Comparison of ENCODE assay signal across 8 mouse cellular contexts in the genomic region with DNA sequence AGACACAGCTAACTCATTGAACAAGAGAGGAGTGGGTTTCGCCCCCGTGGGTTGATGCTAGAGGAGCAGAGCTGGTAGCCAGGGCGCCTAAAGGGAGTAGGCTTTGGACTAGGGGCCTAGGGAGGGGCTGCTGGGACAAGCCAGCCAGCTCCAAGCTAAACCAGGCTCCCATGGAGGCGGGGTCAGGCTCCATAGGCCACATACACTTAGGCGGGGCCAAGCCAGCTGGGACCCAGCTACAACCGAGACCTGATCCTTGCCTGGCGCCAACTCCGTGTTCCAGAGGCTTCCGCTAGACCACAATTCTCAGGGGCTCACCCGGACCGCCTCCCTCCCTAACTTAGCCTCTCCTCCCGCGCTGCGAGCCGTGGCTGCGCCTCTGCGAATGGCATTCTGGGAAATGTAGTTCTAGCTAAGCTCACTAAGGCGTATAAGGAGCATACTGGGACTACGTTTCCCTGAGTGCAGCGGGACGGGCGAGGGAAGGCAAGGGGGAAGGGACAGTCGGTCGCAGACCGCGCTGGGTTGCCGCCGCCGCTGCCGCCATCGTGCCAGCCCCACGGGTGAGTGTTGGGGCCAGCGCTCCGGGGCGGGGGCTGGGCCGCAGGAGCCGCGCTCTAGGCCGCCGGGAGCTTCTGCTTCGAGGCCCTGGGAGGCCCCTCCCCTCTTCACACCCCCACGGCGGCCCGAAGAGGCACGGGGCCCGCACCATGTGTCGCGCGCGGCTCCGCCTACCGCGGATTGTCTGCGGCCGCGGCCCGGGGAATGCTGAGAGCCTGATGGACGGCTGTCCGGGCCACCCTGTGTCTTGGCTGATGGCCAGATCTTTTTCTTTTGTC. TPM values are rescaled to one million over a fixed set of nuclear protein-coding genes. Genes with fewer than 3 reads are reported as not detected.
DNase-seq lines count a peak whose midpoint lies in the region; ATAC-seq and TF ChIP-seq lines count a peak whose summit lies in the region.

A gene (plus strand): TSS at position 438 of the 839 bp plus-strand sequence.

- no peaks in the 10 kb centered on the region for H3K9me3 ChIP-seq in MEL (replicated peaks; ENCODE audit: insufficient read depth, low read length)
- no peaks in the 10 kb centered on the region for H3K9me3 ChIP-seq in forebrain, postnatal 0 days (ENCODE audit: low read length)
- H3K9me3 ChIP-seq in lung, embryonic 15.5 days: no peaks in the 10 kb centered on the region

- H3K27me3 ChIP-seq in MEL (ENCODE audit: control insufficient read depth in 1 of 2, insufficient read depth in 2 of 2, low read length in 2 of 2): no peaks in the 10 kb centered on the region
- no peaks in the 10 kb centered on the region for H3K27me3 ChIP-seq in cerebellum, adult 2 months (ENCODE audit: control insufficient read depth, insufficient read depth, low read length)
- no peaks in the 10 kb centered on the region for H3K27me3 ChIP-seq in forebrain, postnatal 0 days (ENCODE audit: insufficient read depth, low read length)
- no peaks in the 10 kb centered on the region for H3K27me3 ChIP-seq in lung, embryonic 15.5 days

- H3K4me1 ChIP-seq in MEL (ENCODE audit: control insufficient read depth in 1 of 2, insufficient read depth in 2 of 2, low read length in 2 of 2): peaks cover 6 to 38% of the 10 kb centered on the region in 2 experiments
- H3K4me1 ChIP-seq in cerebellum, adult 2 months (ENCODE audit: control insufficient read depth, insufficient read depth, low read length): peaks cover 9% of the 10 kb centered on the region; the same call in 1 of the 2 replicates
- H3K4me1 ChIP-seq in forebrain, postnatal 0 days (ENCODE audit: insufficient read depth): peaks cover 28% of the 10 kb centered on the region
- peaks cover 56% of the 10 kb centered on the region for H3K4me1 ChIP-seq in lung, embryonic 15.5 days

- DNase-seq in MEL (ENCODE audit: low read depth, low spot score): peak; percentile 99
- peak; percentile 92 to 98 for DNase-seq in cerebellum, adult 2 months
- DNase-seq in forebrain, postnatal 0 days: peak; percentile 96
- peak; percentile 96 for DNase-seq in heart, postnatal 4 days
- DNase-seq in layer of hippocampus, adult 8-10 months (ENCODE audit: low spot score in 2 of 2): peak; percentile 93 to 96
- peak; percentile 99 for DNase-seq in ovary, adult 18-20 months (ENCODE audit: low spot score)
- peak; percentile 96 for DNase-seq in thymus, postnatal 0 days (ENCODE audit: low spot score)

- TF ChIP-seq EP300 in MEL (IDR thresholded peaks at IDR 0.05; ENCODE audit: low read depth in 1 of 2, low read length in 2 of 2): no peak

- H3K4me3 ChIP-seq in MEL (ENCODE audit: control insufficient read depth in 1 of 2, insufficient read depth in 1 of 2, low read depth in 2 of 2, low read length in 2 of 2): peak within 1 kb of the TSS; percentile 63 to 83
- H3K4me3 ChIP-seq in cerebellum, adult 2 months (replicated peaks; ENCODE audit: insufficient read depth, low read depth, low read length): peak within 1 kb of the TSS; percentile 72
- H3K4me3 ChIP-seq in forebrain, postnatal 0 days (ENCODE audit: low read depth, low read length): peak within 1 kb of the TSS; percentile 94
- H3K4me3 ChIP-seq in lung, embryonic 15.5 days: peak within 1 kb of the TSS; percentile 83

- TF ChIP-seq POLR2A in MEL (IDR thresholded peaks at IDR 0.05; ENCODE audit: control insufficient read depth in 1 of 2, insufficient read depth in 1 of 2, low read depth in 1 of 2, low read length in 2 of 2, poor library complexity in 1 of 2): peak; percentile 77 to 82; a peak in 3 of 4 replicates
- TF ChIP-seq POLR2A in cerebellum, adult 2 months (IDR thresholded peaks at IDR 0.05; ENCODE audit: borderline replicate concordance, insufficient read depth, low read length): peak; percentile 56; the same call in 1 of the 2 replicates

- no peak for TF ChIP-seq RAD21 in MEL (IDR thresholded peaks at IDR 0.05; ENCODE audit: low read depth, low read length)

- peak within 1 kb of the TSS; percentile 91 for H3K27ac ChIP-seq in MEL (ENCODE audit: control insufficient read depth, low read depth, low read length)
- peak within 1 kb of the TSS; percentile 86 for H3K27ac ChIP-seq in cerebellum, adult 2 months (ENCODE audit: insufficient read depth, low read length)
- peak within 1 kb of the TSS; percentile 92 for H3K27ac ChIP-seq in forebrain, postnatal 0 days (ENCODE audit: low read depth, low read length)
- peak within 1 kb of the TSS; percentile 93 for H3K27ac ChIP-seq in lung, embryonic 15.5 days

- peaks cover 0 to 32% of the 10 kb centered on the region in 2 experiments; a peak in 3 of 4 replicates for H3K36me3 ChIP-seq in MEL (ENCODE audit: control insufficient read depth in 1 of 2, insufficient read depth in 2 of 2, low read length in 2 of 2)
- H3K36me3 ChIP-seq in forebrain, postnatal 0 days (ENCODE audit: insufficient read depth): no peaks in the 10 kb centered on the region
- 0 out of 2 replicates have a peak, but pooled peaks cover 3% of the 10 kb centered on the region for H3K36me3 ChIP-seq in lung, embryonic 15.5 days

- peak; percentile 98 for ATAC-seq in forebrain, postnatal 0 days
- peak; percentile 98 for ATAC-seq in lung, embryonic 15.5 days (ENCODE audit: borderline replicate concordance, extremely low read depth, low FRiP score, low TSS enrichment)

- no peak for TF ChIP-seq CTCF in MEL (IDR thresholded peaks at IDR 0.05 in 2 of 3, conservative IDR thresholded peaks at IDR 0.05 in 1 of 3; ENCODE audit: control insufficient read depth in 1 of 3, insufficient read depth in 1 of 3, low read depth in 2 of 3, low read length in 3 of 3, poor library complexity in 1 of 3, severe bottlenecking in 1 of 3)
- no peak for TF ChIP-seq CTCF in cerebellum, adult 2 months (IDR thresholded peaks at IDR 0.05; ENCODE audit: borderline replicate concordance, insufficient read depth, low read depth, low read length)
- no peak for TF ChIP-seq CTCF in forebrain, postnatal 0 days (IDR thresholded peaks at IDR 0.05; ENCODE audit: low read depth)

- peaks cover 53% of the 10 kb centered on the region for H3K79me2 ChIP-seq in MEL (ENCODE audit: control insufficient read depth, insufficient read depth, low read length, poor library complexity)

- WGBS in cerebellum, adult 2 months: 1% methylated on average over 59 of the region's 59 CpGs
- 2% methylated on average over 42 of the region's 59 CpGs for WGBS in forebrain, postnatal 0 days
- under 1% methylated on average over 59 of the region's 59 CpGs for WGBS in lung, embryonic 15.5 days

- H3K4me2 ChIP-seq in forebrain, postnatal 0 days (ENCODE audit: low read depth): peak within 1 kb of the TSS; percentile 68
- H3K4me2 ChIP-seq in lung, embryonic 15.5 days: peak within 1 kb of the TSS; percentile 69

- peak within 1 kb of the TSS; percentile 85 for H3K9ac ChIP-seq in MEL (ENCODE audit: control insufficient read depth, low read depth, low read length, poor library complexity, severe bottlenecking)
- H3K9ac ChIP-seq in forebrain, postnatal 0 days: peak within 1 kb of the TSS; percentile 96
- peak within 1 kb of the TSS; percentile 87 for H3K9ac ChIP-seq in lung, embryonic 15.5 days

TF ChIP-seq in MEL, 35 proteins besides CTCF, POLR2A, EP300 and RAD21 (continues in another document):
- TF ChIP-seq NELFE (IDR thresholded peaks at IDR 0.05; ENCODE audit: low read depth, low read length): peak; percentile 78
- TF ChIP-seq MYB (IDR thresholded peaks at IDR 0.05; ENCODE audit: low read depth, low read length): no peak
- TF ChIP-seq TAL1 (IDR thresholded peaks at IDR 0.05; ENCODE audit: low read length): no peak
- peak; percentile 58 for TF ChIP-seq ETS1 (IDR thresholded peaks at IDR 0.05; ENCODE audit: low read depth, low read length)
- no peak for TF ChIP-seq CHD1 (IDR thresholded peaks at IDR 0.05; ENCODE audit: low read depth, low read length)
- 0 out of 2 replicates have a peak, but pooled peaks have one; percentile 53 for TF ChIP-seq POLR2AphosphoS2 (IDR thresholded peaks at IDR 0.05; ENCODE audit: low read length)
- TF ChIP-seq MXI1 (IDR thresholded peaks at IDR 0.05; ENCODE audit: low read depth, low read length): peak; percentile 84
- peak; percentile 77 for TF ChIP-seq CHD2 (IDR thresholded peaks at IDR 0.05; ENCODE audit: low read length)
- TF ChIP-seq USF2 (IDR thresholded peaks at IDR 0.05; ENCODE audit: borderline replicate concordance in 1 of 2, insufficient read depth in 1 of 2, low read depth in 1 of 2, low read length in 2 of 2): no peak
- no peak for TF ChIP-seq ZKSCAN1 (IDR thresholded peaks at IDR 0.05; ENCODE audit: low read depth, low read length)
- 0 out of 2 replicates have a peak, but pooled peaks have one; percentile 59 for TF ChIP-seq MAZ (IDR thresholded peaks at IDR 0.05; ENCODE audit: low read depth, low read length)
- TF ChIP-seq USF1 (IDR thresholded peaks at IDR 0.05; ENCODE audit: low read depth, low read length): 0 out of 2 replicates have a peak, but pooled peaks have one; percentile 30
- no peak; the same call in 1 of the 2 replicates for TF ChIP-seq ZMIZ1 (IDR thresholded peaks at IDR 0.05; ENCODE audit: low read depth, low read length)
- TF ChIP-seq MYC (IDR thresholded peaks at IDR 0.05; ENCODE audit: low read depth, low read length): peak; percentile 82; the same call in 1 of the 2 replicates
- peak; percentile 97 for TF ChIP-seq HCFC1 (IDR thresholded peaks at IDR 0.05; ENCODE audit: low read depth, low read length)
- no peak for TF ChIP-seq MEF2A (IDR thresholded peaks at IDR 0.05; ENCODE audit: extremely low read depth, insufficient replicate concordance, low read depth, low read length, poor library complexity, severe bottlenecking)
- no peak for TF ChIP-seq MAFK (IDR thresholded peaks at IDR 0.05; ENCODE audit: borderline replicate concordance, low read depth, low read length)
- TF ChIP-seq KAT2A (conservative IDR thresholded peaks at IDR 0.05; ENCODE audit: low read depth, low read length): peak; percentile 90
- TF ChIP-seq ZC3H11A (IDR thresholded peaks at IDR 0.05; ENCODE audit: low read depth, low read length): no peak
- peak; percentile 43; the same call in 1 of the 2 replicates for TF ChIP-seq ELF1 (IDR thresholded peaks at IDR 0.05; ENCODE audit: low read depth, low read length)

RNA-seq across cellular contexts. Expression of the gene that starts here (rescaled TPM):
- 167 and 198 TPM in 2 replicates for total RNA-seq in MEL (2012; rRNA removed)
- 10 to 100 TPM in 1 of 2 experiments, not detected in 1; 28.0 TPM for polyA plus RNA-seq in MEL (2012; ENCODE audit: insufficient read depth in 1 of 2, insufficient read length in 2 of 2, low read depth in 1 of 2, low replicate concordance in 2 of 2, missing spikeins in 1 of 2)
- 104 and 111 TPM in 2 replicates for polyA plus RNA-seq in cerebellum, adult 2 months (2012; rRNA removed)
- 70.4 and 89.5 TPM in 2 replicates for total RNA-seq in forebrain, postnatal 0 days (2014; rRNA removed)
- 142 and 146 TPM in 2 replicates for polyA plus RNA-seq in forebrain, postnatal 0 days (2015; fragmentation: Nextera tagmentation; extraction: Ambion mirVana)
- 10 to 100 TPM; 44.7 to 45.7 TPM for total RNA-seq in heart, postnatal 4 days (2021)
- total RNA-seq in layer of hippocampus, adult 8-10 months (2022): 10 to 100 TPM; 12.8 to 36.2 (median 22.6) TPM
- 231 and 277 TPM in 2 replicates for polyA plus RNA-seq in lung, embryonic 15.5 days (2015; fragmentation: Nextera tagmentation; extraction: Ambion mirVana)
- 169 and 192 TPM in 2 replicates for polyA plus RNA-seq in thymus, postnatal 0 days (2015; fragmentation: Nextera tagmentation; extraction: Ambion mirVana)

Comparison
In these comparisons a context has a peak if more than half of its experiments do, and no peak if none do; other contexts are left out.
1. Peak in every context shown above with its lines: DNase-seq, ATAC-seq, H3K4me3 ChIP-seq and H3K27ac ChIP-seq.